Mouse (Mus musculus) thymus, postnatal 36 days (tissue): ENCODE results near the gene Tmem231.

Experiments used
- DNase-seq, 2 experiments: peaks; one replicate each; pipeline ENCODE4 v3.0.0; 2022; ENCODE audit warnings: mixed read lengths in 2 of 2

Tmem231 gene

DNA sequence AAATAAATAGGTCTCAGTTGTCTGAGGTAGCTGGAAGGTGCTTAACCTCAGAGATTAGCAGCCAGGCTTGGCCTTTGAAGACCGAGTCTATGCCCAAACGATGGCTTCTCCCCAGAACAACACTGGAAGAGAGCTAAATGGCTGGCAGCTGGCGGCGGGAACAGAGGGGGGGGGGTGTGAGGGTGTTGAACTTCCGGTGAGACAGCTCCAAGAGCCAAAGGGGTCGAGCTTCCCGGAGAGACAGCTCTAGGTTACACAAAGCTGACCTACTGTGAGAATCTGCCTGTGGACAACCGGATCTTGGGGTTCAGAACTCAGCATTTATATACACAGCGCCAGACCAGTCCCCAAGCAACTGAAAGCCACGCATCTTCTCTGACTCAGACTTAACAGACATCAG lies 35.1 kb downstream of the Tmem231 start:
- no peak for DNase-seq

DNA sequence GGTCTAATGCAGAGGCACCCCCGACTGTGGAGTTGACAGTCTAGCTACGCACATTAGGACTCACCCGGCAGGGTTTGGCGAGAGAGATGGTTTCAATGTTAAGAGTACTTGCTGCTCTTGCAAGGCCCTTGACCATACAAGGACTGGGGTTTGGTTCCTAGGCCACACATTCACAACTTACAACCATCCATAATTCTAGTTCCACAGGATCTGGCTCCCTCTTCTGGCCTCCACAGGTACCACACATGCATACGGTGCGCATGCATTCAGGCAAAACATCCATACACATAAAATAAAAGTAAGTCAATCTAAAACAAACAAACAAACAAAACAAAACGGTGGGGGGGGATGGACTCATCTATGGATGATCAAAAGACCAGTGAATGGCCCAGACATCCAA lies 38.7 kb downstream of the Tmem231 start:
- no peak for DNase-seq

DNA sequence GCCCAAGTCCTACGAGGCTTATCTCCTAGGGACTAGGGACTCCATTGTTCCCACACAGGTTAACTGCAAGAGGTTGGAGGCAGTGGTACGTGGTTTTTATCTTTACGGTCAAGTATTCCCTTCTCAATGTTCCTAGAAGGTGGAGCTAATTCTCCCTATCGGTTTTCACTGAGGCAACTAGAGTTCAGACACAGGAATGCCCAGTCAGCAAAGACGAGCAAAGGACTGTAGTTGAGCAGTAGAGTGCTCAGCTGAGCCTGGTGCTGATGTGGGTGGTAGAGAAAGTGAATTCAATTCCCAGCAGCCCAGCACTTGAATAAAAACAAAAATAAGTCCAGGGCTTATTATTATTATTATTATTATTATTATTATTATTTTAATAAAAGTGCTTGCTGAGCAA lies 41.1 kb downstream of the Tmem231 start:
- no peak for DNase-seq

DNA sequence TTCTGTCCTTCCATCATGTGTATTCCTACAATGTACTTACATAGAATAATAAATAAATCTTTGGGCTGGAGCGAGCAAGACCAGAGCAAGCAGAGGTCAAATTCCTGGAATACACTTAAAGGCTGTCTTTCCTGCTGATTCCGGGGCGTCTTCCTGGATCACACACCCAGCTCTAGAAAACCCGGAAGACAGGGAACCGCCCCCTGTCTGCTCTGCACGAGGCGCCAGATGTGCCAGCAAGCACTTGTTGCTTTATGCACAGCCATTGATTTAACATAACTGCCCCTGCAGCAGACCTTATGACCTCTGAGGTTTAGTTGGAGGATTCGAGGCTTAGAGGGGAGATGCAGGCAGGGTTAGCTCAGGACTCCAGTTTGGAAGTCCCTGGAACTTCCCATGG lies 41.7 kb downstream of the Tmem231 start:
- no peak for DNase-seq

DNA sequence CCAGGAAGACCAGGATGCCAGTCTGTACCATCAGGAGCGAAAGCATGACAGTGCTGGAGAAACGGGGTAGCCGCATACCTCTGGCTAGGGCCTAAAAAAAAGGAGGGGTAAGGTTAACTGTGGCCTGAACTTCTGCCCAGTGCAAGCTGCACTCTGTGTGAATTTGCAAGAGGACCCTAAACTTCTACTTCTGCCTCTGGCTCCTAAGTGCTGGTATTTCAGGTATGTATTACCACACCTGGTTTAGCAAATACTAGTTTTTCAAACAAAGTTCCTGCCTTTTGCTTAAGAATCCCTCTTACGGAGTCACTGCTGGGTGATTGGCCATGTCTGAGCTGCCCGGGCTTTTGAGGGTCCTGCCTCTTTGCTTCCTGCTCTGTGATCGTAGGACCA lies 42.8 kb downstream of the Tmem231 start:
- no peak for DNase-seq

DNA sequence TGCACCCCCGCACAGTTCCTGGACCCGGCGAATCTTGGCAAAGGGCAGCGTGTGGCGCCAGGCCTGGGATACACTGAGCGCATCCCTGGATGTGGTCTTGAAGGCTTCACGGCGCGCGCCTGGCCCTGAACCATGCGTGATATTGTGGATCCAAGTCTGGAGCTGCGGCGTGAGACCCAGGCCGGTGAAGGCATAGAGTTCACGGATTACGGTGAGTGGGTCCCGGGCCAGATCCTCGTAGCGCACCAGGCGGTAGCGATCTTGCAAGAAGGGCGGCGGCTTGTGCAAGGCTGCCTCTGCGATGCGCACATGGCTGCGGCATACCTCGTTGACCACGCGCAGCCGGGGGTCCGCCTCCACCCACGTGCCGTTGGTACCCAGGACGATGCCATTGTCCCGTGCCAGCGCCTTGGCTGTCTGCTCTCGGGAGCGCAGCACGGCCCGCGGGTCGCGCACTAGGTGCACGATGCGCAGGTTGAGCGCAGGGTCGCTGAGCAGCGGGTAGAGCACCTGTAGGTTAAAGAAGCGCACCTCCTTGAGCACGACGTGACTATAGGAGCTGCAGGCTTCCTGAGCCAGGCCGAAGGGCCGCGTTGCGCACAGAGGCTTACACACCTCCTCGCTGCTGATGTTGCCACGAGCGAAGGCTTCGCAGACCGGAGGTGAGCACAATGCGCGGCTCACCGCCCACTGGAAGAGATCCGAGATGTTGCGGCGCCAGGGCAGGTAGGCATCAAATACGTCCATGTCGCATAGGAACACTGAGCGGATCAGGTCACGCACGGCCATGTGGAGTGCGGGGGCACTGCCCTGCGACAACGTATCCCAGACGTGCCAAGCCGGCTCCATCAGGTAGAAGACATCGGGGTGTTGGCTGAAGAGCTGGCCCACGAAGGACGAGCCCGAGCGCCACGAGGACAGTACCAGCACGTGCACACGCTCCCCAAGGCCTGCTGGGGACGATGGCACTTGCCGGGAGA lies 43.5 kb downstream of the Tmem231 start:
- no peak for DNase-seq

DNA sequence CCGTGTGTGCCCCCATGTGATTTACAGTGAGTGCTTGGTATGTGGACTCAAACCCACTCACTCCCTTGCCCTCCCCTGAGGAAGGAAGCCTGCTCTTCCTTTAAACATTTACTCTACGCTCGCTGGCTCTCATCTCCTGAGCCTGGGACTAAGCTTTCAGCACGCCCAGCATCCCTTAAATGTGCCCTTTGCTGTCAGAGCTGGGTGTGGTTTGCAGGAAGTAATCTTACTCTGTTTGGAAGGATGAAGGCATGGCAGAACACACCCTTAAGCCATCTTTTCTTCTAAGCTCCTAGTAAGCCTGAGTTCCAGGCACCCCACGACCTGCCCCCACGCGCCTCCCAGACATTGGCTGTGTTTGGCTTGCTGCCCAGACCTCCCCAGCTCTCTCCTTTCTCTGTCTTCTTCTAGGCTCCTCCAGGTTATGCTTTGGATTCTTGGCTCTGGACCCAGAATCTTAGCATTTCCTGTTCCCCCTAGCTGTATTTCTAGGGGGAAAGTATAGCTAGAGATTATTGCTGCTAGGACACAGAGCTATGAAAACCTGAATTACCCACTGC lies 45.5 kb downstream of the Tmem231 start:
- no peak for DNase-seq

DNA sequence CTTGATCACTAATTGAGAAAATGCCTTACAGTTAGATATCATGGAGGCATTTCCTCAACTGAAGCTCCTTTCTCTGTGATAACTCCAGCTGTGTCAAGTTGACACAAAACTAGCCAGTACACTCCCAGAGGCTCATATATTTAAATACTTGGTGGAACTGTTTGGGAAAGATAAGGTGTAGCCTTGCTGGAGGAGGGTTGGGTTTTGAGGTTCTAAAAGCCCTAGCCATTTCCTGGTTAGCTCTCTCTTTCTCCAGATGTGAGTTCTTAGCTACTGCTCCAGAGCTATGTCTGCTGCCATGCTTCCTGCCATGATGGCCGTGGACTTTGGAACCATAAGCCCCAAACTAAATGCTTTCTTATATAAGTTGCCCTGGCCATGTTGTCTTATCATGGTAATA lies 46.2 kb downstream of the Tmem231 start:
- DNase-seq: no peak

DNA sequence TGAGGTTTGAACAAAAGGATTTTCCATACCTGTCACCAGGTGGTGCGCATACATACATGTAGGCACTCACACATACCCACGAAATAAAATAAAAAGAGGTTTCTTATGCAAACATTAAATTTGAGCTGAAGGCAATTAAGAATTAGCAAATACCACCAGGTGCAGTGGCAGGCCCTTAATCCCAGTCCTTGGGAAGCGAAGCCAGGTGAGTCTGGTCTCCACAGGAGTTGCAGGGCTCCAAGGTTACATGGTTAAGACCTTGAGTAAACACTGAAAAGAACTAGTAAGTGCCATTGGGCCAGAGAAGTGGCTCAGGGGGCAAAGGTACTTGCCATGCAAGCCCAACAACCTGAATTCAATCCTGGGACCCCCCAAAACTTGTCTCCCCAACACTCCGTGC lies 50.1 kb downstream of the Tmem231 start:
- DNase-seq: no peak

DNA sequence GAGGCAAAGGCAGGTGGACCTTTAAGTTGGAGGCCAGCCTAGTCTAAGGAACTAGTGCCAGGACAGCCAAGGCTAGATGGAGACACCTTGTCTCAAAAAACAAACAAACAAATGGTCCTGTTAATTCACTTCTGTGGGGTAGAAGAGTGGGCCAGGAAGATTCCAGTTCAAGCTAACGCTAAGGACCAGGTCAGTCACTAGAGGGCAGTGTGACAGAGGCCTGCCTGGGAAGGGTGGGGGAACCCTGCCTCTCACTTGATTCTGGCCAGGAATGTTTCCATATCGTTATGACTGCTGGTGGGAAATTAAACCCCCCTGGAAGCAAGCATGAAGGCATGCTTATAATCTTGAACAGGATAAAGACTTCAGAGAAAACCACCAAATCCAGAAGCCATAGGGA lies 52.1 kb downstream of the Tmem231 start:
- DNase-seq: peak; percentile 33 to 41

DNA sequence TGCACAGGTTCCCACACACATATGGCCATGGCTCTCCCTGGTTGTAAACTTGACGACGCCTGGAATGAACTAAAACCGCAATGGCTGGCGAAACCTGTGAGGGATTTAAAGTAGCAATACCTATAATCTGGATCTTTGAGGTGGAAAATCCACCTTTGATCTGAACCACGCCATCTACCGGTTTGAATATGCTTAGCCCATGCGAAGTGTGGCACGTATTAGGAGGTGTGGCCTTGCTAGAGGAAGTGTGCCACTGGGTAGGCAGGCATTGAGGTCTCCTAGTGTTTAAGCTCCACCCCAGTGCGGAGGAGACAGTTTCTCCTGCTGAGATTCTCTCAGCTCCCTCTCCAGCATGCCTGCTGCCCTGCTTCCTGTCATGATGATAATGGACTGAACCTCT lies 56.0 kb downstream of the Tmem231 start:
- no peak for DNase-seq

DNA sequence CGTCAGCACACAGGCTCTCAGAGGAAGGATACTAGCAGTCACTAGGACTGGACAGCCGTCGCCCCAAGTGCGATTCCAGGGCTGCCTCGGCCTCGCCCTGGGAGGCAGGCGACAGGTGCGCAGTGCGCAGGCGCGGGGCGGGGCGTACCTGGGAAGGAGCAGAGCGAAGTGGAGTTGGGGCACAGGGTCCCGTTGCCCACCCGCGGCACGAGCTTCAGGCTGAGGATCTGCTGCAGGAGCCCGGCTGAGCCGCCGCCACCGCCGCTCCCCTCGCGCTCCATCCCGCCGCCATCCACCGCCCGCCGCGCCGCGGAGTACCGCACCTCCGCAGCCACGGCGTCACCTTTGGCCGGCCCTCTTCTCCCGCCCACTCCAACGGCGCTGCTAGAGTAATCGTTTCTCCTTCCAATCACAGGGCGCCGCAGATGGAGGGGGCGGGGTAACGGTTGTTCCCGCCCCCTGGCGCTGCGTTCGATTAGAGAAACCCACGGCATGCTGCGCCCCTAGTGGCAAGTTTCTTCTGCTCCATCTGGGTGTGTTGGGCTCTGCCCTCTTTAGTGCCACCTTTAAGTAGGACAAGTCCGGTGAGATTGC lies 57.2 kb downstream of the Tmem231 start, which contains the start of gene Tmem170:
TSS of gene Tmem170 (minus strand) at position 396 of the 594 bp plus-strand sequence.
- peak; percentile 97 for DNase-seq

DNA sequence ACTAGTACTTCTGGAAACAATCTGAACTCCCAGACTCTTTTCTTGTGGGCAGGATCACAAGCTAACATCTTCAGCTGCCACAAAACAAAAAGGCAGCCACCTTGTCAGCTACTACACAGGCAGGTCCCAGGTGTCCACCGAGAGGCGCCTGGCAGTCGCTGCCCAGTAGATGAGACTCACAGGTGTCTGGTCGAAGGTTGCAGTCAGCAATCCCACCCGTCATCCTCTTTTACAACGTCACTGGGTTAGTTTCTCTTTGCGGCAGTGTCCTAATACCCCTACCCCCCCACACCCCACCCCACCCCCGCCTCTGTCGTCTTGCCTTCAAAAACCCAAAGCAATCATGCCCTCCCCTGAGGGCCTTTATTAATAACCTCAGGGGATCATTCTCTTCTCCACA lies 57.9 kb downstream of the Tmem231 start:
- peak; percentile 10 to 22 for DNase-seq

DNA sequence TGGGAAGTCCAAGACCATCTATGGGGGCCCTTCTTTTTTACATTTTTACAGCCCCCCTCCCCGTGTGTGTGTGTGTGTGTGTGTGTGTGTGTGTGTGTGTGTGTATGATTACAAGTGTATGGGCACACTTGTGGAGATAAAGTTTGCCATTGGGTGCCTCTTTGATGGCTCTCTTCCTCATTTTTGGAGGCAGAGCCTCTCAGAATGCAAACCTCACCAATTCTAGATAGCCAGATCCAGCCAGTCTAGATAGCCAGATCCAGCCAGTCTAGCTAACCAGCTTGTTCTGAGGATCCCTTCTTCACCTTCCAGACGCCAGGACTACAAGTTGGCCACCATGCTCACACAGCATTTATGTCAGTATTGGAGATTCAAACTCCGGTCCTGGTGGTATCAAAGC lies 62.4 kb downstream of the Tmem231 start:
- DNase-seq: no peak

DNA sequence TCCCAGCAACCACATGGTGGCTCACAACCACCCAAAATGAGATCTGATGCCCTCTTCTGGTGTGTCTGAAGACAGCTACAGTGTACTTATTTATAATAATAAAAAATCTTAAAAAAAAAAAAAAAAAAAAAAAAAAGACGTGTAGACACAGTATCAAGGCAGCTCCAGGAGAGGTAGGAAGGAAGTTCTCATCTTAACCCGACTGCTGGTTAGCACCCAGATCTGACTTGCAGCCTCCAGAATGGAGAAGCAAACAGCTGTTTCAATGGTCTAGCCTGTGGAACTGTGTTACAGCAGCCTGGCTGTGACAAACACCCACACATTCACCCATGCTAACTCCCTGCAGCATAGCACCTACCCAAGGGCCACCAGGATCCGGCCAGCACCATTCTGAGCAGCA lies 63.3 kb downstream of the Tmem231 start:
- DNase-seq: no peak

DNA sequence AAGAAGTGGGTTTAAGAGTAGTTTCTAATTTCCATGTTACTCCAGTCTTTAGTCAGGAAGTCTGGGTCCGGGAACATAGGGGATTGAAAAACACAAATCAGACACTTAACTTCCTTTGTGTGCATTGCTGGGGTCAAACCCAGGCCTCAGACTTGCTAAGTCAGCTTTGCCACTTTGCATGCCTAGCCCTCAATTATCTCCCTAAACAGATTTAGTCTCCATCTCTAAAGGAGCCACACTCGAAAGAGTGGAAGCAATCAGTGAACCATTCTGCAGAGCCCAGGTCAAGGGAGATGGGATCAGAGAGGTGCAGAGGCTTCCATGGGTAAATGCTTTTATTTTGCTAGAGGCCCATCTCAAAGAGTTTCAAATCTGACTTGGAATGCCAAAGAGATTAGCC lies 65.0 kb downstream of the Tmem231 start:
- no peak for DNase-seq

DNA sequence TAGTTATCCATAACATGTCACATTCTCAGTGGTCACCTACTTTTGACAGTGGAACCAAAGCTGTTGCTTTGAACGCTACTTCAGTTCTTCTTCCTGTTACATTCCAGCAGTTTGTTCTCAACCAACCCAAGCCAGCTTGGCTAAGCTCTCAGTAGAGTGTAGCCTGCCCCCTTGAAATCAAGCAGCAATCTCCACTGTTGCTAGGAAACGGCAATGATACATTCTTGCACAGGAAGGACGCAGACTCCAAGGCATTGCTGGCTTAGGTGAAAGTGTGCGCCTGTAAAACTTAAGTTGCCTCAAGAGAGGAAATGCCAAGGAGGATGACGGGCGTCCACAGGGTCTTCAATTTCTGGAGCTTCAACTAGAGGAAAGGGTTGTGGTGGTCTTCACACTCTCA lies 67.8 kb downstream of the Tmem231 start:
- no peak for DNase-seq

DNA sequence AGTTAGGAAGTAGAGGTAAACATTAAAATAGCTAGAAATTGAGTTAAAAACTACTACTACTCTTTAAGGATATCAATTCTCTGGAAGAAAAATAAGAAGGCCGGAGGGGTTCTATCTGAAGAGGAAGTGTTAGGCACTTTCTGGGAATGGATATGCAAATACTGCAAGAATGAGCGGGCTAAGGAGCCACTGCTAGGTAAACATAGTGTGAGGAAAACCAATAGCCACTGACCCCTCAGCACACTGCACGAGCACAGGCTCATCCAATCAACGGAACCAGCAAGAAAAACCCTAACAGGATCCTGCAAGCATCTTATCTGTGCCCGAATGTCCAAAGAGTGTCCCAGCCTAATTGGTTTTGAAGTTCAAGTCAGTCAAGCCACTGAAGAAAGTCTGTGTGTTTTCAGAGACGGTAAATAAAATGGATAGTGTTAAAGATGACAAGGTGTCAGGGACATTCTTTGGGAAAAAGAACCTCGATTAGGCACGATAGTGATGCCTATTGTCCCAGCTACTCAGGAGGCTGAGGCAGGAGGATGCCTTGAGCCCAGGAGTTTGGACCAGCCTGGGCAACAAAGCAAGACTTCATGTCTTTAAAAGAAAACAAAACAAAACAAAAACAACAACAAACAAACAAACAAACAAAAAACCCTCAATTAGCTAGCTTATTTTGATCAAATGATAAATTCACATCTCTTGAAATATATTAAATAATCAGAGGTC lies 68.4 kb downstream of the Tmem231 start:
- DNase-seq: no peak

DNA sequence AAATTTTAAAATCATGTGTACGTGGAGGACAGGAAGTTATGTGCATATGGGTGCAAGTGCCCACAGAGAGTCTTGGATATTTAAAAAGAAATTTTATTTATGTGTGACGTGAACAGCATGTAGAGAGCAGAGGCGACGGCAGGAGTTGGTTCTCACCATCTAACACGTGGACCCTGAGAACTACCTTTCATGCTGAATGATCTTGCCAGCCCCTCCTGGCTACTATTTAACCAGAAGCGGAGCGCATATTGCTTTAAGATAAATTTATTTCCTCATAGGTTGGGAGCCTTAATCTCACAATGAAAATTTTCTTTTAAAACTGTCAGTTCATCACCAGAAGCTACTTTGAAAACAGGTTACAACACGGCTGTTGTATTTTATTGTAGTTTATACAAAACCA lies 69.0 kb downstream of the Tmem231 start:
- DNase-seq: no peak

DNA sequence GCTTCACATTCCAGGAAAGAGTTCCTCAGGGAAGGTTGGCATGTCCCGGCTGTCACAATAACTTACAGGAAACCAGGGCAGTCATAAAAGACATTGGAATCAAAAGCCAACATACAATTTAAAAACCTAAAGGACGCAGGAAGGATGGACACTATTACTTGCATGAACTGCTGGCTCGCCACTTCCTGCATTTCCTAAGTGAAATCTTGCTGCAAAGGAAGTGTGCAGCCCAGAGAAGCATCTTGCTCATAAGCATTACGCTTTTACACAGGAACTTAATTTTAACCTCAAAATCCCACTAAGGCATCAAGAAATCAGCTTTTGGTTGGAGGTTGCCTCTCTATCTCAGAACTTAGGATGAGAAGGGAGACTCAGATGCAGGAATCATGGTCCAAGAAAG lies 70.4 kb downstream of the Tmem231 start:
- no peak for DNase-seq
